Mouse (Mus musculus) naive thymus-derived CD4-positive, alpha-beta T cell, adult 2 months (primary cell): ENCODE data around the gene 1700024P04Rik.
A peak's percentile ranks its signal among the peaks of the same experiment; 100 is the strongest.

Experiments
- DNase-seq: peaks from one replicate; pipeline ENCODE4 v3.0.0-alpha.2; 2011; ENCODE audit warnings: low read depth

Gene 1700024P04Rik

DNA sequence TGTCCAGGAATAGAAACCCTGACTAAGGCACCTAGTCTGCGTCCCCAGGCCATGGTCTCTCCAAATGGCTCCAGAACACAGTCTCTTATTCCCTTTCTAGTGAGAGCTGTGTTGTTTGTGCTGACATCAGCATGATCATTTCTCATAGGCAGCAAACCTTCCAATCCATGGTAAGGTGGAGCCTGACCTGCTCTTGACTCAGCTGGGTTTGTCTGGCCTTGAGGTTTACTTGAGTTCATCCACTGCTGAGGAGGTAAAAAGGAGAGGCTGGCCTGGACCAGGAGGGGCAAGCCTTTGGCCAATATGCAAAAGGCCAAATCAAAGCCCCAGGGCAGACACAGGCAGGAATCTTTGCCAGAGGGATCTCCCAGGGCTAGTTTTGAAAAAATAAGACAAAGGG is 20.8 kb downstream of the 1700024P04Rik start:
- DNase-seq = no peak

- no peak for DNase-seq
Measured at GRCm38 (mm10) chr13:98958177-98958576, 26.2 kb downstream of the 1700024P04Rik start.

DNA sequence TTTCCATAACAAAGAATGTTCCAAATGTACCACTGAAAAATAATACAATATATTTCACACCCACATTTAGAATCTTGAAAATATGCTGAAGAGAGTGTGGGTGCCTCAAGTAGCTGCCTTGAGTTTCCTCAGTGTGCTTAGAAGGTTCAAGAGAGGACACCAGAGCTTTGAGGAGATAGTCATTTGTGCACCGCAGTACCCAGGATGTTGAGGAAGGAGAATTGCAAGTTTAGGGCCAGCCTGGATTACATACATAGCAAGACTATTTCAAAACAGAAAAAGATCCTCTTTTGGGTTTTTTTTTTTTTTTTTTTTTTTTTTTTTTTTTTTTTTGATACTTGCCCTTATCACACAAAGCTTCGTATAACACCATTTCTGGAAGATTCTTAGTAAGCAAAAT is 28.2 kb downstream of the 1700024P04Rik start:
- DNase-seq = no peak

GRCm38 (mm10) chr13:98955676-98956075 is 28.7 kb downstream of the 1700024P04Rik start:
- DNase-seq = no peak

DNA sequence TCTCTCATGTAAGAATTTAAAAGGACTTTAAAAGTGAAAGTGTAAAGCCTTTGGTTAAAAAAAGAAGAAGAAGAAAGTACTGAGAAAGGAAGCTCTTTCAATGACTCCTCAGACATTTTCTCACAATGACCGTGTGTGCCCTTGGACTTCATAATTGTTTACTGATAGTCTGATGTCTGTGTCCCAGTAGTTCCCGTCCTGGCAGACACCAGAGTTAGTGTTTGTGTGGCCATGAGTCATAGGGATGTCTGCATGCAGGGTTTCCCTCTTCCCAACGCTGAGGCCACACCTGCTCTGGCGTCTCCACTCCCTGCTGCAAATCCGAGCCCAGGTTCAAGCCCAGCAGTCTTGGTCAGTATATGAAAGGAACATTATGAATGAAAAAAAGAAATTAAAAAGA is 29.1 kb downstream of the 1700024P04Rik start:
- DNase-seq = no peak

GRCm38 (mm10) chr13:98953830-98954229 is 30.5 kb downstream of the 1700024P04Rik start:
- no peak for DNase-seq

GRCm38 (mm10) chr13:98951951-98952350 is 32.4 kb downstream of the 1700024P04Rik start:
- no peak for DNase-seq

DNA sequence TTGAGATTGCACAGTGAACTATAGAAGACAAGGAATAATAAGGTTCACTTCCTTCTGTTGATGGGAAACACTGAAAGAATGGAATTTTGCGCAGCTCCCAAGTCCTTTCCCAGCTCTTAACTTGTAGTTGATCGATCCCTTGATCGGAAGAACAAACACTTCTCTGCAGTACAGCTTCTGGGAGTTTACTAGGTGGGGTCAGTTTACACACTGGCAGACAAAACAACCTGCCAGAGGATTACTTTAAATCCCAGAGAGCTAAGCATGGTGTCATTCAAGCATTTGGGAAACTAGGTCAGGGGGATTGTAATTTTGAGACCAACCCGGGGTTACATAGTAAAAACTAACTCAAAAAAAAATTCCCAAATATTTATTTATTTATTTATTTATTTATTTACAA is 36.2 kb downstream of the 1700024P04Rik start:
- DNase-seq = no peak

DNA sequence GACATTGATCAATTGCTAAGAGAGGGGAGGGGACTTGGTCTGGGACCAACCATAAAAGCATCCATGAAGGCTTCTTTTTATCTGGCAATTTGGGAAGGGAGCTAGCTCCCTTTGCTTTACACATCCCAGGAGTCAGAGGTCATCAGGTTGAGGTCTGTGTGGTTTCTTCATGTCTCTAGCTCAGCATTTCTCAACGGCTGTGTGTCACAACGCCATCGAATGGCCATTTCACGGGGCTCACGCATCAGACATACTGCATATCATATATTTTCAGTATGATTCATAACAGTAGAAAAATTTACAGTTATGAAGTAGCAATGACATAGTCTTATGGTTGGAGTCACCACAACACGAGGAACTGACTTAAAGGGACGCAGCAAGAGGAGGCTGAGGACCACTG is 37.9 kb downstream of the 1700024P04Rik start:
- DNase-seq = no peak

DNA sequence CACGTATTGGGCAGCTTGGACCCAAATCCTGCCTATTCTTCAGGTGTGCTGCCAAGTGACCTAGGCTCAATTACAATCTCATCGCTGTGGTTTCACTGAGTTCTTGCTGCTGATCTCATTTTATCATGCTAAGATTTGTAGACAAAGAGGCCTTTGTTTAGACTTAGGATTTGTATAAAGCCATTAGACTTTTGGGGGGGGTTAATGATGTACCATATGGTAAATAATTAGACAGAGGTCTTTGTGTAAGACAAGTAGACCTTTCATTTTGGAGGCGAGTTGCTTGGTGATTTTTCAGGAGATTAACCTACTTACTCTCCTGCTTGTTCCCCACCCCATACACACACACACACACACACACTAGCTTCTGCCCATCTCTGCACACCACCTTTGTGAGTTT is 38.5 kb downstream of the 1700024P04Rik start:
- DNase-seq = no peak

DNA sequence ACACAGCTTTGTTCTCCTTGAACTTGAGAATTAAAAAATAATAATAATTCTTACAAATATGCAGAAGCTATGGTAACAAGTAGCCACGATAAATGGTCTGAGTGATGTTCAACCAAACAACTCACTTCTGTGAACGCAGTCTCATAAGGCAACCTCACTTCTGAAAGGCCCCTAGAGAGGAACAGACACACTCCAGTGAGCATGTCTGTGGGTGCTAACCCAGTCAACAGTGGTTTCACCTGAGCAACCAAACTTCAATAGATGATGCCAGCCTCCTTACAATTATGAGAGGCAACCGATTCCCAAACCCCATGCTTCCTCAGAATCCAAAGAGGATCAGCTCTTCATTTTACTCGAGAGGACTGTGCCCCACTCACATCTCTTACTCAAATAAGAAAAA is 39.0 kb downstream of the 1700024P04Rik start:
- DNase-seq = no peak

DNA sequence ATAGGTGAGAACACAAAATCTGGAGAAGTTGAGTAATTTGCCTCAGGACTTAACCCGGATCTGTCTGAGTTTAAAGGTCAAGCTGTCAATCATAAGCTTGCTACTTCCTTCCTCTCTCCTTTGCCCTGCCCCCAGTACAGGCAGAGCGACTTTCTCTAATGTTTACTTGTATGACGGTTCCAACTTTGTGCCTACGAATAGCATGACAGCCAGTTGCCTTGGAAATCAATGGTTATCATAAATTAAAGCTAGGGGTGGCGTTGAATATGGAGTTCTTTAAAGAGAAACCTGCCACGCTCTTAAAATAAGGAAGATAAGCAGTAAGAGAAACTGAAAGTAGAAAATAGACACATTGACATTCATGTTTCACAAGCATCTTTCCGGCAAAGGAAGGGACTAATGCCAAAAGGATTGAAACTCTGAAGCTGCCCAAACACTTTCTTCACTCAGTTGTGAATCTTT is 39.7 kb downstream of the 1700024P04Rik start:
- peak; percentile 81 for DNase-seq

- no peak for DNase-seq
Measured at GRCm38 (mm10) chr13:98942360-98942759, 42.0 kb downstream of the 1700024P04Rik start.

DNA sequence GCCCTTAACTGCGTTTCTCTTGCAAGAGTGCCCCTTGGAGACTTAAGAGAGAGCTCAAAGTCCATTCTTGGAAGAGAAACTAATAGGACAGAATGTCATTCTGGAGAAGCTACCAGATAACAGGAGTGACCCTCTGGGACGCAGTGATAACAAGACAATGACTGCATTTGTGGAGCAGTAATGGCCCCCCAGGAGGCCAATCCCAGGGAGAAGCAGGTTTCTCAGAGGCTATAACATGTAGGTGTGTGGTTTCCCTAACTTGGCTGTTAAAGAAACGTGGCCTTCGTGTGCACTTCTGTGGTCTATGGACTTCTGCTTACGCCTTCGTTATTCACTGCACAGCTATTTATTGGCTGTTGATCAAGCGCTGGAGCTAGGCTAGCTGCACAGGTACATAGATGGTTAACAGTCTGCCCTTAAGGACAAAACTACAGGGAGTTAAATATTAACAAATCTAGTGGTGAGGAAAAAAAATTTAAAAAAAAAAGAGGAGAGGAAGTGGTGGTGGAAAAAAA is 42.5 kb downstream of the 1700024P04Rik start:
- no peak for DNase-seq

DNA sequence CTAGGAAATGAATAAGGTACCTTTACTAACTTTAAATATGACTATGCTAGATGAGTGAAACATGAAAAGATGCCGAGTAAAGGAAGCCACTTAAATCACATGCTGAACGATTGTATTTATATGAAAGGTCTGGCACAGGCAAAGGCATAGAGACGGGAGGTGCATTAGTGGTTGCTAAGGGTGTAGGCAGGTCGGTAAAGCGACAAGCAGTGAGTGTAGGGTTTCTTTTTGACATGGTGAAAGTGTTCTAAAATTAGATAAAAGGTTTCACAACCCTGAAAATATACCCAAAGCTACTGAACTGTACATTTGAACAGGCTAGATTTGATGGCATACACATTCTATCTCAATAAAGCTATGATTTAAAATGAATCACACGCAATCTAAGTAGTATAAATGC is 47.3 kb downstream of the 1700024P04Rik start:
- DNase-seq = peak; percentile 43
